Mouse (Mus musculus) fat pad, adult 2 months (tissue): ENCODE data around the gene Casz1.
A peak's percentile ranks its signal among the peaks of the same experiment; 100 is the strongest.

ENCODE experiments used
- DNase-seq: peaks from one replicate; pipeline ENCODE4 v3.0.0-alpha.2; 2011; ENCODE audit warnings: low read depth, low spot score; ENCODE audit errors: extremely low read depth

Gene Casz1

GRCm38 (mm10) chr4:148901275-148902052, 97.2 kb downstream of the Casz1 start:
- DNase-seq = no peak

- peak; percentile 78 for DNase-seq
Measured at GRCm38 (mm10) chr4:148902919-148903727, 98.9 kb downstream of the Casz1 start.

GRCm38 (mm10) chr4:148905295-148905694, 101.1 kb downstream of the Casz1 start:
- DNase-seq = peak; percentile 93

GRCm38 (mm10) chr4:148906806-148907205, 102.6 kb downstream of the Casz1 start:
- DNase-seq = no peak

- DNase-seq = no peak
Measured at GRCm38 (mm10) chr4:148908214-148908681, 104.0 kb downstream of the Casz1 start.

- no peak for DNase-seq
Measured at GRCm38 (mm10) chr4:148908760-148909510, 104.7 kb downstream of the Casz1 start.

GRCm38 (mm10) chr4:148909566-148909965, 105.3 kb downstream of the Casz1 start:
- DNase-seq = no peak

GRCm38 (mm10) chr4:148912134-148912533, 107.9 kb downstream of the Casz1 start:
- DNase-seq = no peak

- no peak for DNase-seq
Measured at GRCm38 (mm10) chr4:148912826-148913590, 108.8 kb downstream of the Casz1 start.

- no peak for DNase-seq
Measured at GRCm38 (mm10) chr4:148914863-148915622, 110.8 kb downstream of the Casz1 start.

GRCm38 (mm10) chr4:148915849-148916248, 111.6 kb downstream of the Casz1 start:
- no peak for DNase-seq

- no peak for DNase-seq
Measured at GRCm38 (mm10) chr4:148918707-148919447, 114.6 kb downstream of the Casz1 start.

GRCm38 (mm10) chr4:148920610-148921009, 116.4 kb downstream of the Casz1 start:
- DNase-seq = no peak

- no peak for DNase-seq
Measured at GRCm38 (mm10) chr4:148922221-148922700, 118.0 kb downstream of the Casz1 start.

GRCm38 (mm10) chr4:148923414-148923813, 119.2 kb downstream of the Casz1 start:
- DNase-seq = no peak

- no peak for DNase-seq
Measured at GRCm38 (mm10) chr4:148923976-148924375, 119.7 kb downstream of the Casz1 start.

- no peak for DNase-seq
Measured at GRCm38 (mm10) chr4:148925589-148926359, 121.5 kb downstream of the Casz1 start.

- no peak for DNase-seq
Measured at GRCm38 (mm10) chr4:148926459-148926858, 122.2 kb downstream of the Casz1 start.
